Mouse (Mus musculus): Measurements from ENCODE around the gene Strip1.

Gene Strip1

GRCm38 (mm10) chr3:107595264-107595937, 36.1 kb downstream of the Strip1 start:
- DNase-seq (ENCODE audit: extremely low spot score, low read depth, low spot score), result no peak

GRCm38 (mm10) chr3:107594662-107595263, 36.7 kb downstream of the Strip1 start, which contains the start of gene Alx3:
Alx3 (plus strand) TSS chr3:107595031.
- DNase-seq (ENCODE audit: extremely low spot score, low read depth, low spot score), result no peak

DNA sequence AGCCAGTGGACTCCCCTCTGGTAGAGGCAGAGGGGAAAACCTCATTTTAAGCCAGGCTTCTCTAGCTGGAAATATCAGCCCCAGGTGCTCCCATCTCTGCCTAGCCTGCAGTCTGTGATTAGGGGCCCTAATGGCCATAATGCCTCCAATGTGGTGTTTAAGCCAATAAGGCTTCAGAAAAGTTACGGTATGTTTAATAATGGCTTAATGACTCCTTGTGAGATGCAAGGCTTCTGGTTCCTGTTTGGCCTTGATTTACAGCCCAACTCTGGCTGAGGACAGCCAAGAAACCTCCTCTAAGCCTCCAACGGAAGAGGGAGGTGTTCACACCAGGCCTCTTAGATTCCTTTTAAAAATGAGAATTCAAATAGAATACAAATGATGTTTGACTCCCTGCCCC, 37.9 kb downstream of the Strip1 start:
- DNase-seq (ENCODE audit: extremely low spot score, low read depth, low spot score), result peak; percentile 74

GRCm38 (mm10) chr3:107591612-107592011, 39.9 kb downstream of the Strip1 start:
- no peak for DNase-seq (ENCODE audit: extremely low spot score, low read depth, low spot score)

GRCm38 (mm10) chr3:107586504-107586903, 45.0 kb downstream of the Strip1 start:
- DNase-seq (ENCODE audit: extremely low spot score, low read depth, low spot score), result no peak

GRCm38 (mm10) chr3:107583893-107584292, 47.6 kb downstream of the Strip1 start:
- no peak for DNase-seq (ENCODE audit: extremely low spot score, low read depth, low spot score)

GRCm38 (mm10) chr3:107582875-107583767, 48.4 kb downstream of the Strip1 start:
- DNase-seq (ENCODE audit: extremely low spot score, low read depth, low spot score), result no peak

- DNase-seq (ENCODE audit: extremely low spot score, low read depth, low spot score), result no peak
These were observed 49.2 kb downstream of the Strip1 start for GRCm38 (mm10) chr3:107582130-107582874.

GRCm38 (mm10) chr3:107581103-107582010, 50.1 kb downstream of the Strip1 start:
- no peak for DNase-seq (ENCODE audit: extremely low spot score, low read depth, low spot score)

DNA sequence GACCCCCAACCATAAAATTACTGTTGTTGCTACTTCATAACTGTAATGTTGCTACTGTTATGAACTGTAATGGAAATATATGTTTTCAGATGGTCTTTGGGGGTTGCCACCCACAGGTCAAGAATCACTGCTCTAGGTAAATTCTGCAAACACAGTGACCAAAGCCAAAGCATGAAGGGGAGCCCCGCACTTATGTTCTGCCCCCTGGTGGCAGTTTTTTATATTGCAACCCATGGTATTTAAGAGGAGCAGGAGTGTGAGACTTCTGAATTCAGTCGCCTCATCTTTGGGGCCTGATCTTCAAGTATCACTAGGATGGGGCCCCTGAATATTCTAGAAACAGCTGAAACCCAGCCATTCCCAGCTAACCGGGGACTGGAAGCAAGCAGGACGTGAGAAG, 52.0 kb downstream of the Strip1 start:
- no peak for DNase-seq (ENCODE audit: extremely low spot score, low read depth, low spot score)

DNA sequence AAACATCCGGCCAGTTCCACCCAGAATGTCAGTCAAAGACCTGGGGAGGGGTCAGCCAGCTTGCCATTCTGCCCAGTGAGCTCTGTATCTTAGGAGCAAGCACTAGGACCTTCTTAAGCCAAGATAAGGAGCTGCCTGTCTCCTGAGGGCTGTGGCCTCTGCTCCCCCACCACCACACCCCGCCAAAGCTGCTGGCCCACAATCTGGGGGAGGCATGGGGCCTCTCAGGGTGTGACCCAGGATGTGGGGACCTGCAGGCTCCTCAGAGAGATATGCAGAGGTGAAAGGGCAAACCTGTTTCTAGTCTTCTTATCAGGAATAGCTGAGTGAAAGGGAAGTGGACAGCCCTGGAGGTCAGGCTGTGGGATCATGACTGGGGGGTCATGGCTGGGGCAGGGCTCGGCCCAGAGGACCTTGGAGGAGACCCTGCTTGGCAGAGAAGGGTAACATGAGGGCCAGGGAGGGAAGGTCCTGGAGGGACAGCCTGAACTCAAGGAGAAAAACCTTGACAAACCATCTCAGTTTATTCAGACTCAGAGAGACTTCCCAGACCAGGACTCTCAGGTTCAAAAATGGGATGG, 53.6 kb downstream of the Strip1 start:
- DNase-seq (ENCODE audit: extremely low spot score, low read depth, low spot score), result no peak

GRCm38 (mm10) chr3:107576807-107577206, 54.7 kb downstream of the Strip1 start:
- DNase-seq (ENCODE audit: extremely low spot score, low read depth, low spot score), result no peak

DNA sequence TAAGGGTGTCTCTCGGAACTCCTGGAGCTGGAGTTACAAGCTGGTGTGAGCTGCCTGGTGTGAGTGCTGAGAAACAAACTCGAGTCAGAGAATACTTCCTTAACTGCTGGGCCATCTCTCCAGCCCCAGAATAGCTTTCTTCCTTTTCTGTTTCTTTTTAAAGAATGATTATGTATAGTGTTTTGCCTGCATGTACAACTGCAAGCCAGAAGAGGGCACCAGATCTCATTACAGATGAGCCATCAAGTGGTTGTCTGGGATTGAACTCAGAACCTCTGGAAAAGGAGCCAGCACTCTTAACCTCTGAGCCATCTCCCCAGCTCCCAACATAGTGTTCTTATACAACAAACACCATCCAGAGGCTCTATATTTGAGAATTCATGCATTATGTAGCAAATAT, 60.3 kb downstream of the Strip1 start:
- DNase-seq (ENCODE audit: extremely low spot score, low read depth, low spot score), result no peak

- no peak for DNase-seq (ENCODE audit: extremely low spot score, low read depth, low spot score)
These were observed 62.8 kb downstream of the Strip1 start for GRCm38 (mm10) chr3:107568721-107569120.

DNA sequence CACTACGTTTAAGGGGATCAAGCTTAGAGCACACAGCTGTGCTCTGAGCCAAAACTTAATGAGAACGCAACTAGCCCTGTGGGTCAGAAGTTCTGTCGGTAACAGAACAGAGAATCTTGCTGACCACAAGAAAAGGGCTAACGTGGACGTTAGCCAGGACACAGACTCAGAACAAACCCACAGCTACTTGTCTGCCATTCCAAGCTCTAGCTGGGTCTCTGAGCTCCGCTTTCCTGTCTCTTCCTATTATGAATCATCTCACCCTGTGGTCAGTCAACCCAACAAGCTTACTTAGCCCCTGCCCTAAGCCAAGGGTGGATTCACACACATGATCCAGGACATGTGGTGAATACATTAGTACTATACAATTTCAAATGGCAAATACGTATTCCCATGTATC, 63.7 kb downstream of the Strip1 start:
- no peak for DNase-seq (ENCODE audit: extremely low spot score, low read depth, low spot score)

DNA sequence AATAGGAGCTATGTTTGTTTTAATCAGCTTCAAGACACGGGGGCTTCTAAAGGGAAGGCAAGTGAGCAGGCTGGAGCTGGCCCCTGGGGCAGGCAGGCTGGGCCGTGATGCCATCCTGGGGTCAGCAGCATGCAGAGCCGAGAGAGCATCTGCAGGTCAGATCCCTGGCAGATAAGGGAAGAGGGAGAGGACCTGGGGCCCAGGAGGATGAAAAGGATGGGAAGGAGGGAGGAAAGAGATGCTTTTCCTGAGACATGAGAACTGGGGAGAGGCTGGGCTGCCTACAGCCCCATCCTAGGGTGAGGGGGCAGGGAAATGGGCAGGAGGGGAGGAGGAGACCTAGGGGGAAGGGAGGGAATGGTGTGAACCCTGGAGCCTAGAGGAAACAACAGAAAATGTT, 66.2 kb downstream of the Strip1 start:
- DNase-seq (ENCODE audit: extremely low spot score, low read depth, low spot score), result no peak

DNA sequence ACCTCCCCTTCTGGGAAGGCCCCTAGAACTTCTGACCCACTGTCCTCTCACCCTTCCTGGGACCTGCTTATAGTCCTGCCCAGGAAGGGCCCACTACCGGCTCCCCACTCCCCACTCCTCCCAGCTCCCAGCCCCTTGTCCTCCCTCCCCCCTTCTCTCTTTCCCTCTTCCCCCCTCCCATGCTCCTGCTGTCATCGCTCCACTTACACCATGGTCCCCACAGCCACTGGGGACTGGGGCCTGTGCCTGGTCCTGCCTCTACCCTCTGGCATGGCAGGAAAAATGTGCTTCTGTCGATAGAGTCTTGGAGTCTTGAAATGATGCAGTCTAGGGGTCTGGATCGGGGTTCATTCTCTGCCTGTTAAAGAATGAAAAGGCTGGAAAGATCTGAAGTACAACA, 67.6 kb downstream of the Strip1 start:
- DNase-seq (ENCODE audit: extremely low spot score, low read depth, low spot score), result no peak

DNA sequence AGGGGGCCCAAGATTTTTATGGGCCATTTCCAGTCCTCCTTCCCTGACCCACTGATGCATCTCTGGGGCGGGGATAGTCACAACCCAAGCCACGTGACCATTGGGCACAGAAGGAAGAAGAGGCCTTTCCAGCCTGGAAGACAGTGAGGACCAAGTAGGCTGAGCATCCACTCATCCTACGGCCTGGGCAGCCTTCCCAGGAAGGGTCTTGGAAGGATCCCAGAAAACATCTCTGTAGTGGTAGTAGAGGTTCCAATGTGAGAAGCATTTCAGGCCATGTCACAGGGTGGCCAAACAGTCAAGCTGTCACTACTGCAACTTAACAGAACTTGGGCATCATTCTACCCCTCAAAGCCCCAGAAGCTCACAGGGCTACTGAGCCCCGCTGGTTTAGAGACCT, 68.9 kb downstream of the Strip1 start:
- no peak for DNase-seq (ENCODE audit: extremely low spot score, low read depth, low spot score)

Measured in hindlimb bud, embryonic 11.5 days (tissue).